Mouse (Mus musculus) lung, postnatal 36 days (tissue): ENCODE data around the gene Vangl1.
A peak's percentile ranks its signal among the peaks of the same experiment; 100 is the strongest.

Experiments used
- DNase-seq: peaks from one replicate; pipeline ENCODE4 v3.0.0; 2022; ENCODE audit warnings: mixed read lengths

The Vangl1 gene

DNA sequence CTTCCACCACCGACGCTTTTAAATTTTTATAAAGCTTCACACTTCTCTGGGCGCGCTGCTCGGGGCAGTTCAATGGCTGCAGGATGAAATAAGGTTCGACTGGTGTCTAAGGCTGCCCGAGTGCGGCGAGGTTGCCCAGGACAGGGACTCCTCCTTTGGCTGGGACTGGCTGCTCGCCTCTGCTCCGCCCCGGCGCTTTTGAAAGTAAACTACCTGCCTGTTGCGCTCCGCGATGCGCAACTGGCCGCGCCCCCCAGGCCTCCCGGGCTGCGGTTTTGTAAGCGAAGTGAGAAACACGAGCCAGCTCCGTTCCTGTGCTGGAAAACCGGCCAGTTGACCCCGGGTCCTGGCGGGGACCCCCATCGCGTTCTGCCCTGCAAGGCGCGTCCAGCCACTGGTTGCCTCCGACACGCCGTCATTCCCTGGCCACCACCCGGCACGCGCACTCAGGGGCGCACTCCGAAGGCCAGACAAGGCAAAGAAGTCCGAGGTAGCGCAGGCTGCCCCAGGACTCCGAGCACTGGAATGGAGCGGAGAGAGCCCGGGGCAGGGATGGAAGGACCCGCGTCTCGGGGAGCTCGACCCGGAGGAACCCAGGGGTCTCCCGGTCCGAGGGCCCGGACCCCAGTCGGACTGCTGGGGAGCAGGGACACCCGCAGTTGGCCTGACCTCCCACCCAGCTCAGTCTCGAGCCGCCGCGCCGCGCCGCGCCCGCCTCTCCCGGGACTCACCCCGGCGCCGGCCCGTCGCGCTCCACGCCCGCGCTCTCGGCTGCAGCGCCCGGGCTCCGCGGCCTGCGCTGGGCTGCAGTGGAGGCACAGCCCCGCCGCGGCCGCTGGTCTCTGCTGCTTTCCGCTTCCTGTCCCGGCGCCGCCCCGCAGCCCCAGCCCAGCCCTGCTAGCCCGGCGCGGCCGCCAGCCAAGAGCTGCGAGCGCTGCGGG, at the start of gene Vangl1:
Vangl1 (minus strand) TSS at position 913 of the 941 bp plus-strand sequence.
- DNase-seq = peak; percentile 83

DNA sequence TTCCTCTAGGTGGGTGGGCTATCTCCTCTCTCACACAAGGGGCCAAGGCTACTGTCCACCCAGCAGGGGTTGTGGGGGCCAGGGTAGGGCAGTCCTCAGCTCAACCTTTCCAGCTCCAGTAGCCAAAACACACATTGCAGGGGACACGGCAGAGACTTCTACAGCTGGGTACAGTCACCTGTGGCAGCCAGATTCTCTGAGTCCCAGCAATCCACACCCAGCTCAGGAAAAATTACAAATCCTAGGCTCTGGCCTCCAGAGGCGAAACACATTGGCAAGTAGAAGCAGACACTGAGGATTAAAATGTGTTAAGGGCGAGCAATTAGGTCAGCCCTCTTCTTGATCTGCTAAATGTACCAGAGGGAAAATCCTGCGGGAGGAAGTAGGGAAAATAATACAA, 49.1 kb upstream of the Vangl1 start:
- DNase-seq = no peak

DNA sequence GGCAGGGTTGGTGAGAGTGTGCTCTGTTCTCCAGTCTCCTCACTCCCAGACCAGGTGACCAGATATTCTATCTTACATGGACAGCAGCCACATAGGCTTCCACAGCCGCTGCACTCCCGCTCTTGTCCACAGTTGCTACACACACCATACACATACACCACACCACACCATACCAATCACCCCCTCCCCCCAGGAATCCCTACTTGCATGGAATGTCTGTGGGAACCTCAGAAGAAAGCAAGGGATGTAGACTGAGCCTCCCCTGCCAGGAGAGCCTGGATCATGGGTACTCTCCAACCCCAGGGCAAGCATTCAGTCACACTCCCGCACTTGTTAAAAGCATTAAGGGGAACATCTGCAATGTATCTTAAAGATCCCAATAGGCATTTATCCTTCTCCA, 48.4 kb upstream of the Vangl1 start:
- DNase-seq = no peak

DNA sequence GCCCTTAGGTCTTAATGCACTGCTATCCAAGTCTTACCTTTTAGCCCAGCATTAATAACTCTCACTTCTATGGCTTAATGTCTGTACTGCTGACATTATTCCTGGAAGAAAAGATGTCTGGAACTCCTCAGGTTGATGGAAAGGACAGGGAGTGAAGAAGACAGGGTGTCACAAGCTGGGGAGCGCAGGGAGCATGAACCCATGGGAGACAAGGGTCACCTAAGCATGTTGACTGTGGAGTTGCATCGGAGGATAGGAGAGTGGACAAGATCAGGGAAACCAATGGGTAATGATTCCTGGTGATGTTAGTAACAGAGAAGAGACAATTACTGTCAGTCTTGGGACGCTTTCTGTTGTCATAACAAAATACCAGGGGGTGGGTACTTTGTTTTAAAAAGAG, 46.4 kb upstream of the Vangl1 start:
- no peak for DNase-seq

DNA sequence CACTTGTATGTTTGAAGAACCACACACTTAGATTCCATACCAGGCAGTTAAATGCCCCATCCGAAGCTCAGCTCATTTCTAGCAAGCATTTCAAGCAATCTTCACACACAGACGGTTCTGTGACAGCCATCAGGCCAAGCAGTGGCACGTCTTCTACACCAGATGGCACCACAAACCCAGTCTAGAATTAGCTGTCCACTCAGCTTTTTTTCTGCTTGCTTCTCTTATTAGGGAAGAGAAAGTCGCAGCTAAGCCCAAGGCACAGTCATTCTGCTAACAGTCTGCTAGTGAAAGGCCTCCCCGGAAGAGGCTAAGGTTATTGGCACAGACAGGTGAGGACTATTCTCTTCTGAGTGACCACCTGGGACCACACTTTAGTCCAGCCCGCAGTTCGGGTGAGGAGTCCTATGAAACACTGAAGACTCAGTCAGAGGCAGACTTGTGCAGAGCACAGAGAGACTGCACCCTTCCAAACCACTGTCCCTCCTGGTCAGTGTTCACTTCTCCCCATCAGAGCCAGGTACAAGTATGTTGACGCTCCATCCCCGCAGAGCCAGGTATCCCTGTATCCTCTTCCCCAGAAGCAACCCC, 45.0 kb upstream of the Vangl1 start:
- DNase-seq = peak; percentile 67

- DNase-seq = no peak
Observed at GRCm38 (mm10) chr3:102244601-102245000, 40.1 kb upstream of the Vangl1 start.

GRCm38 (mm10) chr3:102242854-102243253, 38.4 kb upstream of the Vangl1 start:
- DNase-seq = peak; percentile 53

DNA sequence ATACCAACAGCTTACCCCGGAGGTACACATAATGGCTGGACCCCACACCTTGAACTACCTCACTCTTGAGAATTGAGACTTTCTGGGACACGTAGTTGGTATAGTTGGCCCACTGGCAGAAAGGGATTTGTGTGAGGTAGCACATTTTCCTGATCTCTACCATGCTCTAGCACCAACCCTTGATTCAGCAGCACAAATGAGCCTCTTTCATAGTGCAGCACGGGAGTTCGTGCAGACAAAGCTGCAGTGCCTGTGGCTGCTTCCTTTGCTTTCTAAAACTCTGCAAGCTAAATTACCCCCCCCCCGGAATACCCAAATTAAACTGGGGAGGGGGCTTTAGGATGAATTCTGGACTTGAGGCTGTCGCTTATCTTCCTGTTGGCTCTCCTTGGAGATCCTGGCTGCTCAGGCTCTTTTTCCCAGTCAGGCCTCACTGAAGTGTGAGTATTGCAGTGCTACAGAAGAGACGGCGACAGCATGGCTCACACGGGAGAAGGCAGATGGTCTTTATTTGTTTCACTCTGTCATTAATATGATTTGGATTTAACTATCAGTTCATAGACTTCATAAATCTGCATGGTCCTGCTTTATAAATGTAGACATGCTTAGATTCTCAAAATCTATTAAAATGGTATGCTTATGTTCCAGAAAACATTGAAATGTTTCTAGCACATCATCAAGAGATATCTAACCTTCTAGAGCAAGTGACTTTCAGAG, 27.1 kb upstream of the Vangl1 start:
- no peak for DNase-seq

GRCm38 (mm10) chr3:102222756-102223155, 18.3 kb upstream of the Vangl1 start:
- DNase-seq = no peak

GRCm38 (mm10) chr3:102218301-102218700, 13.8 kb upstream of the Vangl1 start:
- DNase-seq = no peak

GRCm38 (mm10) chr3:102214736-102215135, 10.2 kb upstream of the Vangl1 start:
- no peak for DNase-seq

DNA sequence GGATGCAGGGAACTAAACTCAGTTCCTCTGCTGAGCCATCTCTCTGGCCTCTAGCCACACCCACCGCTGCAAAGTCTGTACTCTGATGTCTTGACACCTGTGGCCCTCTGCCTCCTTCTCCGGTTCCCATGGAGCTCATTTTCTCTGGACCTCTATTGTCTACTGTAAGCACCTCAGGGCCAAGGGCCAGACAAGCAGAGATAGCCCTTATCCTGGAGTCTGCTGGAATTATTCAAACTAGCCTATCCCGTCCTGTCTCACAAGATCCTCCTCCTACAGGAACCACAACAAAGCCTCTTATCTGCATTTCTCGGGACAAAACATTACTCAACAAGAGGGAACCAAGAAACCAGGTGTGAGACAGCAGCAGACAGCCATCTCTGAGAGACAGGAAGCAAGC, 9.8 kb upstream of the Vangl1 start:
- no peak for DNase-seq

- DNase-seq = no peak
Observed at GRCm38 (mm10) chr3:102212896-102213295, 8.4 kb upstream of the Vangl1 start.

DNA sequence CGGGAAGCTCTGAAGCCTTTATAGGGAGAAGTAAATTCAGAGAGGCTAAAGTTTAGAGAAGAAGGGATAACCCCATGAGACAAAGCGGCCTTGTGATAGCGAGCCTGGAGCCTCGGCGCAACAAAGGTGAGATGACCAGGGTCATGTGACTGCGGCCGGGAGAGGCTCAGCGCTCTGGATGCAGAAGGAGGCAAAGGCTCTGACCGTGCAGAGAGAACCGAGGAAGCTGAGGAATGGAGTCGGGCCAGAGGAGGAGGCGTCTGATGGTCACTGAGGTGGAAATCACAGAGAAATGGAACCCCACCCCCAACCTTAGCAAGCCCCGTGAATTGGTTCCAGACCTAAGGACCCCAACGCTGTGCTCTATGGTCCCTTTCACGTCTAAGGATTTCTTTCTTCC, 7.8 kb upstream of the Vangl1 start:
- DNase-seq = no peak

GRCm38 (mm10) chr3:102211340-102211739, 6.8 kb upstream of the Vangl1 start:
- DNase-seq = no peak

DNA sequence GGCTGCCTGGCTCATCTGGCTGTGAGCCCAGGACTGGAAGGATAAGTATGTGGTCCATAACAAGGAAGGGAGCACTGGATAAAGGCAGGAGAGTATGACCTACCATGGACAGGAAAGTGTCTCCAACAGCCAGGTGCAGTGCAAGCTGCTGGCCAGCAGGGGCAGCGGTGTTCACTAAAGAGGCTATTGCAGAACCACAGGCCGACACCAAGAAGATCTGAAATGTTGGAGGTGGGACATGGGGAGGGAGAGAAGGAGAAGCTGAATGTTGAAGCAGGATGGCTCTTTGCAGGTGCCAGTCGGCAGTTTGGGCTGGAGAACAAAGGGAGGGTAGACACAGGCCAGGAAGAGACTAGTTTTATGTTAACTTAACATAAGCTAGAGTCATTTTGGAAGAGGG, 6.3 kb upstream of the Vangl1 start:
- peak; percentile 47 for DNase-seq

DNA sequence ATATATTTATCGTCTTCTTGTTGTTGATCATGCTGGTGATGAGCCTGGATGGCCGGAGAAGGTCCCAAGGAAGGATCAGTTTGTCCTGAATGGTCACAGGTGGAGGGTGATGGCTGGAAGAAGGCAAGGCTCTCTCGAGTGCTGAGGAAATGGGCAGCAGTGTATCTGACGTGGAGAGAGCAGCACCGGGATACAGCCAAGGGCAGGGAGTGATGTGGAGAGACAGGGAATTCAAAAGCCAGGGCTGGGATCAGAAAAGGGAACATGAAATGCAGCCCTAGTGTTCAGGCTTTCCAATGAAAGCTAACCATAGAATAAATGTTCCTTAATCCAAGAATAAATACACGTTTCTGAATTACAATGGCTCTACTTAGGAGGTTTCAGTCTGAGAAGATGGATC, 4.4 kb upstream of the Vangl1 start:
- DNase-seq = no peak

DNA sequence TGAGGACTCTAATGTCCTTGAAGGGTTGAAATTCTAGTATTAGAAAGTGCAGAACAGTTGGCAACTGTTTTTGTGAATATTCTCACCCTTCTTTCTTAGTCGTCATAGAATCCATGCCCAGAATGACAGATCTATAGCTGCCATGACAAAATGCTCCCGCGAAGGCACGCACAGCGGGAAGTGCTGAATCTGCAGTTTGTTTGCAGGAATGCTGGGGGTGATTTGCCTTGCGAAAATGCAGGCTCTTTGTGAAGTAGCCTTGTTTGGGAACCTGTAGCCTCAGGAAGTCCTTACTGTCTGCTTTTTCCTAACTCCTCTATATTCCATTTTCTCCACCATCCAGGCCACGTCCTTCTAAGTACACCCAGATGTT, 951 bp upstream of the Vangl1 start:
- DNase-seq = no peak

- DNase-seq = peak; percentile 10
Observed at GRCm38 (mm10) chr3:102204734-102205457, 403 bp upstream of the Vangl1 start.

GRCm38 (mm10) chr3:102203131-102203530, 1.4 kb downstream of the Vangl1 start:
- DNase-seq = no peak

GRCm38 (mm10) chr3:102199991-102200390, 4.5 kb downstream of the Vangl1 start:
- no peak for DNase-seq

GRCm38 (mm10) chr3:102199226-102199625, 5.3 kb downstream of the Vangl1 start:
- no peak for DNase-seq

- no peak for DNase-seq
Observed at GRCm38 (mm10) chr3:102198446-102198845, 6.0 kb downstream of the Vangl1 start.
